In genomic region chr2:14904865-14905264, GRCm38 (mm10) we compare ENCODE assay signal across 16 mouse cellular contexts.
"Had no signal": no experiment of that assay in that cellular context is flagged by ENCODE, and none has a peak within 500 bp of the region (broad histone marks: within the 10 kb centered on the region; RNA-seq: fewer than 3 reads in every experiment).

No protein-coding gene starts in this region.

- H3K9me3 ChIP-seq: neural tube, embryonic 13.5 days; neural tube, embryonic 15.5 days; stomach, embryonic 15.5 days had no signal

- H3K9ac ChIP-seq: neural tube, embryonic 13.5 days; neural tube, embryonic 15.5 days; stomach, embryonic 15.5 days had no signal

- H3K4me3 ChIP-seq: neural tube, embryonic 13.5 days; neural tube, embryonic 15.5 days; stomach, embryonic 15.5 days had no signal

- H3K36me3 ChIP-seq: neural tube, embryonic 13.5 days; neural tube, embryonic 15.5 days; stomach, embryonic 15.5 days had no signal

- H3K4me2 ChIP-seq: neural tube, embryonic 13.5 days; neural tube, embryonic 15.5 days; stomach, embryonic 15.5 days had no signal

- H3K4me1 ChIP-seq: stomach, embryonic 15.5 days had no signal

- H3K27ac ChIP-seq: neural tube, embryonic 13.5 days; neural tube, embryonic 15.5 days; stomach, embryonic 15.5 days; stomach, postnatal 0 days had no signal

- DNase-seq: retina, postnatal 1 day; right cerebral cortex, adult 18-20 months; right cerebral cortex, postnatal 14 days; right cerebral cortex, postnatal 25 days; right cerebral cortex, postnatal 4 days; spleen, adult 18-20 months; thymus, adult 18-20 months; thymus, adult 2 months; thymus, postnatal 14 days; thymus, postnatal 25 days; thymus, postnatal 36 days; thymus, postnatal 4 days had no signal

- H3K27me3 ChIP-seq: neural tube, embryonic 13.5 days; neural tube, embryonic 15.5 days; stomach, embryonic 15.5 days had no signal
